Comparison of ENCODE assay signal across 8 mouse cellular contexts in genomic region chr8:105799091-105799812, GRCm38 (mm10). TPM values are rescaled to one million over a fixed set of nuclear protein-coding genes. Genes with fewer than 3 reads are reported as not detected.
A peak's percentile ranks its signal among the peaks of the same experiment; 100 is the strongest.
DNase-seq lines count a peak whose midpoint lies in the region; ATAC-seq and TF ChIP-seq lines count a peak whose summit lies in the region.

No protein-coding gene starts in this region.

- peak overlapping the region; percentile 5; the same call in 1 of the 2 replicates for H3K4me2 ChIP-seq in intestine, embryonic 15.5 days (replicated peaks)

- WGBS in intestine, embryonic 15.5 days, result 39% methylated on average over 8 of the region's 8 CpGs
- 25% methylated on average over 8 of the region's 8 CpGs for WGBS in liver, adult 2 months

- ATAC-seq in intestine, embryonic 15.5 days, result peak; percentile 82
- no peak for ATAC-seq in activated CD4-positive, CD25-positive, alpha-beta regulatory T cell, adult 4 months

- H3K36me3 ChIP-seq in intestine, embryonic 15.5 days, result no peaks in the 10 kb centered on the region
- H3K36me3 ChIP-seq in liver, adult 2 months (ENCODE audit: control insufficient read depth, insufficient read depth, low read length), result peaks cover 2% of the 10 kb centered on the region; the same call in 1 of the 2 replicates

- DNase-seq in left cerebral cortex, adult 18-20 months (ENCODE audit: low spot score in 2 of 2), result peak; percentile 14 to 15
- DNase-seq in left cerebral cortex, adult 8-10 months (ENCODE audit: low spot score in 2 of 2), result no peak
- DNase-seq in brain, adult 2 months (ENCODE audit: low read depth, low spot score), result peak; percentile 79
- DNase-seq in gastrocnemius, adult 18-20 months (ENCODE audit: low spot score), result peak; percentile 90
- DNase-seq in liver, adult 2 months (ENCODE audit: extremely low read depth, low read depth, low spot score), result peak; percentile 79
- DNase-seq in ovary, postnatal 10 days (ENCODE audit: low spot score), result peak; percentile 28

- H3K9ac ChIP-seq in intestine, embryonic 15.5 days, result peak overlapping the region; percentile 28; the same call in 1 of the 2 replicates
- H3K9ac ChIP-seq in liver, adult 2 months (ENCODE audit: low read depth, low read length), result peak overlapping the region; percentile 12; the same call in 1 of the 2 replicates

- no peak overlapping the region for H3K4me3 ChIP-seq in intestine, embryonic 15.5 days (replicated peaks)
- no peak overlapping the region for H3K4me3 ChIP-seq in liver, adult 2 months (ENCODE audit: insufficient read depth, low read depth, low read length)

- H3K27ac ChIP-seq in intestine, embryonic 15.5 days, result peak overlapping the region; percentile 61; the same call in 1 of the 2 replicates
- peak overlapping the region; percentile 93 for H3K27ac ChIP-seq in liver, adult 2 months (replicated peaks; ENCODE audit: insufficient read depth, low read depth, low read length)

- no peaks in the 10 kb centered on the region for H3K9me3 ChIP-seq in intestine, embryonic 15.5 days

- H3K79me2 ChIP-seq in liver, adult 2 months (ENCODE audit: control insufficient read depth, insufficient read depth, low read length), result peaks cover 17% of the 10 kb centered on the region; the same call in 1 of the 2 replicates

- no peaks in the 10 kb centered on the region for H3K27me3 ChIP-seq in intestine, embryonic 15.5 days (replicated peaks)
- H3K27me3 ChIP-seq in liver, adult 2 months (ENCODE audit: control insufficient read depth, insufficient read depth, low read length), result no peaks in the 10 kb centered on the region

- no peak for TF ChIP-seq CTCF in liver, adult 2 months (IDR thresholded peaks at IDR 0.05; ENCODE audit: low read depth, low read length)

- H3K4me1 ChIP-seq in intestine, embryonic 15.5 days (replicated peaks), result peaks cover 11% of the 10 kb centered on the region
- peaks cover 31% of the 10 kb centered on the region for H3K4me1 ChIP-seq in liver, adult 2 months (ENCODE audit: control insufficient read depth, insufficient read depth, low read length)

- TF ChIP-seq POLR2A in liver, adult 2 months (IDR thresholded peaks at IDR 0.05; ENCODE audit: extremely low read depth, insufficient read depth, low read length), result no peak

RNA-seq across cellular contexts. Expression of gene Ranbp10, which starts 27.9 kb away (rescaled TPM):
- total RNA-seq in left cerebral cortex, adult 18-20 months (2021), result 10 to 100 TPM; 22.6 to 22.9 TPM
- 10 to 100 TPM; 20.1 to 24.4 (median 22.4) TPM for total RNA-seq in left cerebral cortex, adult 8-10 months (2022)
- 10 to 100 TPM; 25.6 to 27.4 TPM for total RNA-seq in gastrocnemius, adult 18-20 months (2021)
- polyA plus RNA-seq in intestine, embryonic 15.5 days (2015; fragmentation: Nextera tagmentation; extraction: Ambion mirVana), result 8.5 and 8.9 TPM in 2 replicates
- total RNA-seq in liver, adult 2 months (2014; rRNA removed), result 19.7 and 26.9 TPM in 2 replicates
- 37.1 and 38.0 TPM in 2 replicates for polyA plus RNA-seq in liver, adult 2 months (2012; rRNA removed)
- polyA plus RNA-seq in activated CD4-positive, CD25-positive, alpha-beta regulatory T cell, adult 4 months (2017; shearing (Covaris generic)), result 1 to 10 TPM; 6.6 to 7.0 TPM

RNA-seq across cellular contexts. Expression of gene Tsnaxip1, which starts 28.3 kb away (rescaled TPM):
- under 1 TPM in 1 of 2 experiments, not detected in 1; 0.26 TPM for total RNA-seq in left cerebral cortex, adult 18-20 months (2021)
- under 1 TPM in 1 of 4 experiments, not detected in 3; 0.16 TPM for total RNA-seq in left cerebral cortex, adult 8-10 months (2022)
- not detected for total RNA-seq in gastrocnemius, adult 18-20 months (2021)
- not detected in 2 replicates for polyA plus RNA-seq in intestine, embryonic 15.5 days (2015; fragmentation: Nextera tagmentation; extraction: Ambion mirVana)
- not detected in 2 replicates for total RNA-seq in liver, adult 2 months (2014; rRNA removed)
- not detected in 2 replicates for polyA plus RNA-seq in liver, adult 2 months (2012; rRNA removed)
- not detected for polyA plus RNA-seq in activated CD4-positive, CD25-positive, alpha-beta regulatory T cell, adult 4 months (2017; shearing (Covaris generic))

RNA-seq across cellular contexts. Expression of gene Gfod2, which starts 40.8 kb away (rescaled TPM):
- total RNA-seq in left cerebral cortex, adult 18-20 months (2021), result 10 to 100 TPM; 23.4 to 23.5 TPM
- total RNA-seq in left cerebral cortex, adult 8-10 months (2022), result 10 to 100 TPM; 14.5 to 21.4 (median 18.3) TPM
- total RNA-seq in gastrocnemius, adult 18-20 months (2021), result 1 to 10 TPM; 6.9 to 8.4 TPM
- 10.5 and 10.6 TPM in 2 replicates for polyA plus RNA-seq in intestine, embryonic 15.5 days (2015; fragmentation: Nextera tagmentation; extraction: Ambion mirVana)
- 2.6 and 3.4 TPM in 2 replicates for total RNA-seq in liver, adult 2 months (2014; rRNA removed)
- 6.3 and 9.2 TPM in 2 replicates for polyA plus RNA-seq in liver, adult 2 months (2012; rRNA removed)
- 1 to 10 TPM; 1.8 to 4.3 TPM for polyA plus RNA-seq in activated CD4-positive, CD25-positive, alpha-beta regulatory T cell, adult 4 months (2017; shearing (Covaris generic))

RNA-seq across cellular contexts. Expression of gene Cenpt, which starts 53.8 kb away (rescaled TPM):
- 10 to 100 TPM; 14.1 to 18.1 TPM for total RNA-seq in left cerebral cortex, adult 18-20 months (2021)
- 10 to 100 TPM; 14.4 to 17.8 (median 16.0) TPM for total RNA-seq in left cerebral cortex, adult 8-10 months (2022)
- under 1 TPM; 0.93 to 0.98 TPM for total RNA-seq in gastrocnemius, adult 18-20 months (2021)
- 33.6 and 34.9 TPM in 2 replicates for polyA plus RNA-seq in intestine, embryonic 15.5 days (2015; fragmentation: Nextera tagmentation; extraction: Ambion mirVana)
- total RNA-seq in liver, adult 2 months (2014; rRNA removed), result 0.92 and 1.4 TPM in 2 replicates
- polyA plus RNA-seq in liver, adult 2 months (2012; rRNA removed), result 1.9 and 2.1 TPM in 2 replicates
- 10 to 100 TPM; 16.1 to 18.6 TPM for polyA plus RNA-seq in activated CD4-positive, CD25-positive, alpha-beta regulatory T cell, adult 4 months (2017; shearing (Covaris generic))

RNA-seq across cellular contexts. Expression of gene Thap11, which starts 55.7 kb away (rescaled TPM):
- total RNA-seq in left cerebral cortex, adult 18-20 months (2021), result 10 to 100 TPM; 40.8 to 41.6 TPM
- total RNA-seq in left cerebral cortex, adult 8-10 months (2022), result 10 to 100 TPM; 36.8 to 41.5 (median 37.4) TPM
- 10 to 100 TPM; 21.9 to 22.0 TPM for total RNA-seq in gastrocnemius, adult 18-20 months (2021)
- polyA plus RNA-seq in intestine, embryonic 15.5 days (2015; fragmentation: Nextera tagmentation; extraction: Ambion mirVana), result 54.9 and 60.0 TPM in 2 replicates
- total RNA-seq in liver, adult 2 months (2014; rRNA removed), result 11.3 and 15.6 TPM in 2 replicates
- polyA plus RNA-seq in liver, adult 2 months (2012; rRNA removed), result 26.9 and 28.5 TPM in 2 replicates
- 1 to 10 TPM; 7.0 to 7.4 TPM for polyA plus RNA-seq in activated CD4-positive, CD25-positive, alpha-beta regulatory T cell, adult 4 months (2017; shearing (Covaris generic))

Comparison
In these comparisons a context has a peak if more than half of its experiments do, and no peak if none do; other contexts are left out.
1. DNase-seq: peak in left cerebral cortex, adult 18-20 months (2 of 2), brain, adult 2 months (single experiment), gastrocnemius, adult 18-20 months (single experiment), liver, adult 2 months (single experiment) and ovary, postnatal 10 days (single experiment); none in left cerebral cortex, adult 8-10 months (0 of 2).